Mouse (Mus musculus) liver, postnatal 0 days (tissue): Measurements from ENCODE around the gene Psmb7.

Experiments
- CTCF ChIP-seq: sonication (generic); IDR thresholded peaks from 2 replicates; pipeline ENCODE4 v1.5.1; 2016; ENCODE audit warnings: antibody characterized with exemption, low read depth
- EP300 ChIP-seq: IDR thresholded peaks from 2 replicates; pipeline ENCODE4 v1.6.1; 2016; ENCODE audit warnings: antibody characterized with exemption, low read depth, mild to moderate bottlenecking

DNA sequence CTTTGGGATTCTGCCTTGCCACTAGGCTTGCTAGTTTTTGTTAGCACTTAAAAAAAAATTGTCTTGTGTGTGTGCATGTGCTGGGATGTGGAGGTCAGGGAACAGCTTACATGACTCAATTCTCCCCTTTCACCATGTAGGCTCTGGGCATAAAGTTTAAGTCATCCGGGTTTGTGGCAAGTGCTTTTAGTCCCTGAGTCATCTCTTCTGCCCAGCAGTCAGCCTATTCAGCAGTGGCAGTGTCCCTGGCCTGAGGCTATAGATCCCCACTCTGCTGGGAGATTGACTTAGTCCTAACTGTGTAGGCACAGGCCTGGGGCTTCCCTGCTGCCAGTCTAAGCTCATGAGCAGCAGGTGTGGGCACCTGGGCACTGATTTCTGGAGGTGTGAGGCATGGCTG is 46.0 kb upstream of the Psmb7 start:
- TF ChIP-seq CTCF = no peak
- no peak for TF ChIP-seq EP300
